Mouse (Mus musculus): ENCODE data around the gene Dynlt1b.
A peak's percentile ranks its signal among the peaks of the same experiment; 100 is the strongest.
"Not testable (repeated sequence)": the region's sequence is repeated elsewhere in the genome, so short reads cannot be mapped to it uniquely, and the experiment has no call there.

Gene Dynlt1b

DNA sequence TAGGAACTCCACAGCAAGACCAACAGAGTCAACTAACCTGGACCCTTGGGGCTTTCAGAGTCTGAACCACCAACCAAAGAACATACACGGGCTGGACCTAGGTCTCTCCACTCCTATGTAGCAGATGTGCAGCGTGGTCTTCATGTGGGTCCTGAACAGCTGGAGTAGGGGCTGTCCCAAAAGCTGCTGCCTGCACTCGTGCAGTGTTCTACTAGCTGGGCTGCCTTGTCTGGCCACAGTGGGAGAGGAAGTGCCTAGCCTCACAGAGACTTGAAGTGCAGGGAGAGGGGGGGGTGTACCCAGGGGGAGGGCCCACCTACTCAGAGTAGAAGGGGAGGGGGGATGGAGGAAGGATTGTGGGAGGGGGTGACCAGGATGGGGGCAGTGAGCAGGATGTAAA lies 7.1 kb upstream of the Dynlt1b start:
- DNase-seq (ENCODE audit: low spot score in 2 of 2) = peak in 1 of 2 experiments; percentile 48

DNA sequence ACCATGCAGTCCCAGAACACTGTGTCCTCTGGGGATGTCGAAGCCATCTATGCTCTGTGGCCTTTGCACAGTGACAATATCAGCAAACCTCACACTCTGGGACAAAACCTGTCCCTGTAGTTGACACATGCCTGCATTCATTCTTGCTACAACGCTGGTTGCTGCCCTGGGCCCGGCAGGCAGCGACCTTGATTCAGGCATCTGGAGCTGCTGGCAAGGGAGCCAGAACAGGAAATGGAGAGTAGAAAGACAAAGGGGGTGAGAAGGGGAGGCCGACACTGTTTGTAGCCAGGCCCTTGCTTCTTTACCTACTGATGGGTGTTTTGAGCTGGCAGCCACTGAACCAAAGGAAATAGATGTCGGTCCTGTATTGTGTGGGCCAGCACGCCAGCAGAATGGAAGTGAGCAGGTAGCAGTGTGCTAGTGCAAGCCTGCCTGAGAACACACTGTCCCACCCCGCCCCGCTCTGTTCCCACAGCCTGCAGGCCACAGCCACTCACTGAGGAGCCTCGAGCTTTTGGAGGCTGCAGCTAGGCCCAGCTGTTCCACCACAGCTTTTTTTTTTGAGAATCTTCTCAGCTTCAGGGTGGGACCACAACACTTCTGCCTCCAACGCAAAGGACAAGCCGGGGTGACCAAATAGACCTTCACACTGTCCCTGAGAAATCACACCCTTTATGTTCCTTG lies 5.5 kb upstream of the Dynlt1b start:
- peak; percentile 35 to 50 for DNase-seq (ENCODE audit: low spot score in 2 of 2)

DNA sequence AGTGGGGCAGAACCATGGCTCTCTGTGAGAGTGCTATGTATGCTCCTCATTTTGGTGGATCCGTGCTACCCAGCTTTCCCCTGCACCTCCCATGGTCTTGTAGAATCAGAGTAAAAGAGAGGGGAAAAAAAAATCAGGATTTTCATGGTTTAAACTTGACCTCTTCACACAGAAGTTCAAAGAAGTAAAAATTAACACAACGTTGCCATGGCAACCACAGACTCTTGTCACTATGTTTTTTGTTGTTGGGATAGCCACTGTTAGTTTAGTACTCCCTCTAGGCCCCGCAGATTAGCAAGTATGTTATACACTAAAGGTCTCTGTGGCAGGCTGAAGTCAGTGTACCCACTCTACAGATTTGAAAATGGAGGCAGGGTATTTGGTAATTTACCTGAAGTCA lies 4.6 kb upstream of the Dynlt1b start:
- not testable (repeated sequence) for DNase-seq (ENCODE audit: low spot score in 2 of 2)

DNA sequence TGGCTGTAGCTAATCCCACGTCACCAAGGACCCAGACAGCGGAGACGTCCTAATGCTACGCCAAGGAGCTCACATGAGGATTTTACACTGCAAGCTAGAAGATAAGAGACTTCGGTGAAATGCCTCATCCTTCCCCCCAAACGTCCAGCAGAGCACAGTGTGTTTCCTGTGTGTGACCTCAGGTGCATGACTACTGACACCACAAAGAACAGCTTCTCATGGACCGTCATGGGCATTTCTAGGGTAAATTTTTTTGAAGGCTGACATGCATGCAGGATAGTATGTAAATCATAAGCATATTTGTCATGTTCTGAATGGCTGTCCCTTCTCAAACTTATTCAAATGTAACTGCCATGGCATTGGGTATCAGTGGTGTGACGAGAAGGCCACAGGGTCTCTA lies 3.0 kb upstream of the Dynlt1b start:
- DNase-seq (ENCODE audit: low spot score in 2 of 2) = not testable (repeated sequence)

DNA sequence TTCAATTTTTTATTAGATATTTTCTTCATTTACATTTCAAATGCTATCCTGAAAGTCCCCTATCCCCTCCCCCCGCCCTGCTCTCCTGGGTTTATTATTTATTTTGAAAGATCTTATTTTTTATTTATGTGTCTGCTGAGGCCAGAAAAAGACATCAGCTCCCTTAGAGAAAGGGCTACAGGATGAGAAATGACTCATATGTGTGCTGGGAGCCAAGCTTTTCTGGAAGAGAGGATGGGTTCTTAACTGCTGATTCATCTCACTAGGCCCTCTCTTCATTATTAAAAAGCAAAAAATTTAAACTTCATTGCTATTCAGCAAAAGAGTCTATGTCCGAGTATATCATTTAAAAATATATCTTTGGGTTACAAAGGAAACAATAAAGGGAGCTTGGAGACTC lies 986 bp upstream of the Dynlt1b start:
- DNase-seq (ENCODE audit: low spot score in 2 of 2) = not testable (repeated sequence)

DNA sequence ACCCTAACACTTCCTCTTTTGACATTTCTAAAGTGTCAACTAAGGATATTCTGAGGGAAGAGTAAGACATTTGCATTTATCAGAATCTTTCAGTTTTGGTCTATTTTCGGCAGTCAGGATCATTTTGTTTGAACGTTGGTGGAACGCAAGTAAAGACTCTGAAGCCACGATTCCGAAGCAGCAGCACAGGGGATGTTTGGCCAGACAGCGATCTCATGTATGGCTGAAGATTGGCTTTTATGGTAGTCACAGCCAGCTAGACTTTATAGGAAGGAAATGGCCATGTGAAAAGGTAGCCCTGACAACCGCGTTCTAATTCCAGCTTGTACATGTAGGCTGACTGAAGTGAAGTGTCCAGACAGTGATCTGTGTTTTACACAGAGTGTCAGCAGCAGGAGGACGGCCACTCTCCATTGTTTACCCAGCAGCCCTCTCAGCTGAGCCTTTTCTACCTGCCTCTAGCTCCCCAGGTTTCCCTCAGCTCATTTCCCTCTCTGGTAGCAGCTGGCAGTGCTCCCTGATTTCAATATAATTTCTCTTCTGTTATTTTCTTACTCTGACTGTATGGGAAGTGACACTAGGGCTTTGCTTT lies 594 bp downstream of the Dynlt1b start:
- DNase-seq (ENCODE audit: low spot score in 2 of 2) = not testable (repeated sequence)

DNA sequence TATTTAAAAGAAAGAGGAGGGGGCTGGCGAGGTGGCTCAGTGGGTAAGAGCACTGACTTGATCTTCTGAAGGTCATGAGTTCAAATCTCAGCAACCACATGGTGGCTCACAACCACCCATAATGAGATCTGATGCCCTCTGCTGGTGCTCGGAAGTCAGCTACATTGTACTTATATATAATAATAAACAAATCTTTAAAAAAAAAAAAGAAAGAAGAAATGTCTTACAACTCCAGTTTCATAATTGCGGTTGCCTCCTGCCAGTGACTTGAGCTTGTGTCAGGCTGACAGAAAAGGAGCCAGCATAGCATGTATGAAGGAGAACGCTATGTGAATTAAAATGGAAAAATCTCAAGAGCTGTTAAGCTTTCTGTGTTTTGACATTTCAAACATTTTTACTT lies 2.5 kb downstream of the Dynlt1b start:
- DNase-seq (ENCODE audit: low spot score in 2 of 2) = not testable (repeated sequence)

DNA sequence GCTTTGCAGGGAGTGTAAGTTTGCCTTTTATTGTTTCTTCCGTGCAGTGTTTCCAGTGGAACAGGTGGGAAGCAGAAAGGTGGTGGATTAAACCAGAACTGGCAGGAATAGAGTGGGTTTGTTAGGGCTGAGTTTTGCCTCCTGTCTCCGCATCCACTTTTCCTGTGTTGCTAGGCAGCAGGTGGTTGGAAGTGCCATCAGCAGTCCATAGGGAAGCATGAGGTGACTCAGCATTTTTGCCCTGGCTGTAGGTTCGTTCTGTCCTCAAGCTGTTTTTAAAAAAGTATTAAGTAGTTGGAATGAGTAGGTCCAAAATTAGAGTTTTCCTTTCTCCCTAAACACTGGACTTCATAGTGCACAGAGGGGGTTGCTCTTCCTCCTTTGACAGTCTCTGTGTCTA lies 3.8 kb downstream of the Dynlt1b start:
- not testable (repeated sequence) for DNase-seq (ENCODE audit: low spot score in 2 of 2)

DNA sequence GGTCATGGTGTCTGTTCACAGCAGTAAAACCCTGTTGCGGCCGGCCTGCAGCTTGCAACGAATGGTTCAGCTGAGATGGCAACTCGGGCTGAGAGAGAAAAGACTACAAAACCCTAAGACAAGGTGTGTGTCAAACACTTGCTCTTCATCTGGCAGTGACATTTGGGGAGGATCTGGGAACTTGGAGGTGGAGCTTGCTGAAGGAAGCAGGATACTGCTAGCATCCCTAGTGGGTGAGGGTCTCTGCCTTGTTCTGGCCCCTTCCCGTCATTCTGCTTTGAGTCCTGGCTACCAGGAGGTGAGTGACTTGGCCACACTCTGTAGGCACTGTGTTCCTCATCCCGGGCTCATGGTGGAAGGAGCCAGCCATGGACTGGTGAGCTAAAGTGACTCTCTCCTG lies 8.2 kb downstream of the Dynlt1b start:
- DNase-seq (ENCODE audit: low spot score in 2 of 2) = not testable (repeated sequence)

DNA sequence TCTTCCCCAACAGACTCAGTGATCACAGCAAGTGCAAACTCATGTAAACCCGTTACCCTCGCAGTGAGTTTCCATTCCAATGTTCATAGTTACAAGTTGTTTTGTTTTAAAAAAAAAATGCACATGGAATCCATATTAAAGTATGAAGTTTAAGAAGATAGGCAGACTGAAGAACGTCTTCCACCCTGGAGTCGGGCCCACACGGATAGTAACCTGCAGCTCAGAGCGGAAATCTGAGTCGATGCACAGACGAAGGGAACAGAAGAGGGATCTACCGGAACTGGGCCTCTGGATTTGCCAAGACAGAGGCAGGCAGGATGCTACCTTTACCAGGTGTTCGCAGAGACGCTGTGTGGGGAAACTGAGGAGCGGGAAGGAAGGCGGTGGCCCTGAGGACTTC lies 10.0 kb downstream of the Dynlt1b start:
- DNase-seq (ENCODE audit: low spot score in 2 of 2) = not testable (repeated sequence)

DNA sequence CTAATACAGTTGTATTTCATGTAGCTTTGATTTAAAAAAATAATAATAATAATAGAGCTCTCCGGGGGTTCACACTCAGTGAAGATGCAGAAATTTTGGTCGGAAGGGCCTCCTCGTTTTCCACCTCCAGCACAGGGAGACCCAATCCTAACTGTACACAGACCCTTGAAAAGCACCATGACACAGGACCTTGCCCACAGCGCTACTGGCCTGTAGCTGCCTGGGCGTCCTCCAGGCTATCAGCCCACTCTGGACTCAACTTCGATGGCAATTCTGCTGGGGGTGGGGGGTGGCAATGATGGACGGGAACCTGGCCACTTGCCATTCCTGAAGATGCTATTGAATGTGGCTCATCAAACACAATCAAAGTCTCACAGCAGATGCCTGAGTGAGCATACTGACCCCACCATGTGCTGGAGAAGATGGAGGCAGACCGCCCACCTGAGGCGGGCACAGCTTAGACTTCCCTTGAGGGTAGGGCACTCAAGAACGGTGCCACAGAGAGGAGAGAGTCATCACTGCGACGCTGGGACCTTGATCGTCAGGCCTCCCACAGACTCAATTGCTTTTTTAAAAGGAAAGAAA lies 10.7 kb downstream of the Dynlt1b start:
- DNase-seq (ENCODE audit: low spot score in 2 of 2) = peak in 1 of 2 experiments; percentile 9

DNA sequence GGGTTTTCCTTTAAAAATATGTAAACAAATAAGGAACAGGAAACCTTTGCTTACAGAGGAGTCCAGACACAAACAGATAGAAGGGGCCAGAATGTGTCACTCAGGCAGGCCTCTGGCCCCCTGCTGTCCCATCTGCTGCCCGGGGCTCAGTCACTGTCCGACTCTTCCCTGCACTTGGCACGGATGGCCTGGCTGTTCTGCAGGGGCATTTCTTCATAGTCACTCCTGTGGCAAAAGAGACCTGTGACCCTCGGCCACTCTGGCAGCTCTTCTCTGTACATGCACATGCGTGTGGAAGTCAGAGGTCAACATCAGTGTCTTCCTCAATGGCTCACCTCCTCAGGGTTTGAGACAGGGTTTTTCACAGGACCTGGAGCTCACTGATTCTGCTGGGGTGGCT lies 11.3 kb downstream of the Dynlt1b start:
- DNase-seq (ENCODE audit: low spot score in 2 of 2) = not testable (repeated sequence)

DNA sequence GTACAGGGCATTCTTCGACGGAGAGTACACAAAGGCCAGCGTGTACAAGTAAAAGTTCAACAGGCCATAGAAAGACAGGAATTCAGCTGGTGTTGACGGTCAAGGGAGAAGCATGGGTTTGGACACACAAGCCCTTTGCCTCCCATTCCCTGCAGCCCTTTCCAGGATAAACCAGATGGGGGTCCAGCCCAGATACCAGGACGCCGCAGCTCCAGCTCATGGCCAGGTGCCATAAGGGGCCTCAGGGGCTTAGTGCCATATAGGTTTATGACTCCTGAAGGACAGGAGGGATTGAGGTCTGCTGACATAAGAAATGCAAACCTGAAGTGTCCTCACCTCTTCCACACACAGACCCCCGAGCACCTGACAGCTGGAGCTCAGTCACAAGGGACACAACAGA lies 12.6 kb downstream of the Dynlt1b start:
- not testable (repeated sequence) for DNase-seq (ENCODE audit: low spot score in 2 of 2)

DNA sequence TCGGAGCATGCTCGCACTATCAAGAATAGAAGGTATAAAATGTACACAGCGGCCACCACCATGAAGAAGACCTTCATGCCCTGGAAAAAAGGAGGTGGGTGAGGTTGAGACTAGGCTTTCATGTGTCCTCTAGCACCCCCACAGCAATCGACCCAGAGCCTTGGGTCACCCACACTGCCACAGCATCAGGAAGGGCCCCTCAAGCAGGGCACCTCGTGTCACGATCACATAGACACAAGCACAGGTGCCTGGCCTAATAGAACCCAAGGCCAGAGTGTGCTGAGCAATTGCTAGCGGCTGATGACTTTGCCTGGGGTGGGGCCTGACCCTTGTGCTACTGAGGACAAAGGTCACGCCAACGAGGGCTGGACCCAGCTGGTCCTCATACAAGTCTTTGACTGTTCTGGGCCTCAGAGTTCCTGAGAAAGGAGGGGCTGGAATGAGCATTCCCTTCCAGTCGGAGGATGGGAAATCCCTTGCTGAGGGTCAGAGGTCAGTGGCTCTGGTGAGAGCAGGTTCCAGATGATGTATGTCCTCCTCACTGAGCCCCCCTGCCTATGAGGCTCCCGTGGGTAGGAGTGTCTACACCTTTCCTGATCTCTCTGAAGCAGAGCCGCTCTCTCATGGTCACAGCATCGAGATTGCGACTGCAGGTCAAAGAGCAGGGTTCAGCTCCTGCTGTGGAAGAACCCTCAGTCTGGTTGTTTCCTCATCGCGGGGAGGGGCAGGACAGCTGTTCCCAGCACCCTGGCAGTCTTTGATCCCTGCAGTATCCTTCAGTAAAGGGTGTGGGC lies 16.1 kb downstream of the Dynlt1b start:
- DNase-seq (ENCODE audit: low spot score in 2 of 2) = not testable (repeated sequence)

DNA sequence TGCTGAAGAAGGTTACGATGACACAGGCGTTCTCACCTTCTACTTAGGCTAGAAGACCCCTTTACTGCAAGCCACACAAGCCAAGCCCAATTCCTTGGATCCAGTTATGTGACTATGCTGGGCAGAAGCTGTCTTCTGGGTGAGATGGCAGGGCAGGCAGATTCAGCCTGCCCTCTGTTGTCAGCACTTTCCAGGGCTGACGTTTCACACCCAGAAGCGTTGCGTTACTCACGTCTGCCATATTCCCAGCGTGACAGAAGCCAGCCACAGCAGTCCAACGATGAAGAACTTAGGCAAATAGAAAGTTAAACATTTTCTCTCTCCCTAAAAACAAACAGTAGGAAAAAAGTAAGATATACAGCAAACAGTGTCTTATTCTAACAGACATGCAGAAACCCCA lies 18.4 kb downstream of the Dynlt1b start:
- DNase-seq (ENCODE audit: low spot score in 2 of 2) = not testable (repeated sequence)

DNA sequence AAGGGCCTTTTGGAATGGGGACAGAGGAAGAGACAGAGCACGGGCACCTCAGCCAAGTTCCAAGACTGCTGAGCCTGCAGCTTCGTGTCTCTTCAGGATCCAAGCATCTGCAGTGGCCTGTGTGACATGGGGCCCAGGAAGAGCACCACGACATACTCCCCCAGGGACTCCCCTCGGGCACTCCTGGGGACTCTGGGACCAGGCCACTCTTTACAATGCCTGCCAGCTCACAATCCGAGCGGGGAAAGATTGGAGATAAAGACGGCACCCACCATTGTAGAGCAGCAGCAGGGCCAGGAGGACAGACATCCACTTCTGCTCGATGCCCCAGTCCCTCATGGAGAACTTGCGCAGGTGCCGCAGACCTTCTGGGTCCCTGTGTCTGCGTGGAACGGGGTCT lies 19.3 kb downstream of the Dynlt1b start:
- not testable (repeated sequence) for DNase-seq (ENCODE audit: low spot score in 2 of 2)

DNA sequence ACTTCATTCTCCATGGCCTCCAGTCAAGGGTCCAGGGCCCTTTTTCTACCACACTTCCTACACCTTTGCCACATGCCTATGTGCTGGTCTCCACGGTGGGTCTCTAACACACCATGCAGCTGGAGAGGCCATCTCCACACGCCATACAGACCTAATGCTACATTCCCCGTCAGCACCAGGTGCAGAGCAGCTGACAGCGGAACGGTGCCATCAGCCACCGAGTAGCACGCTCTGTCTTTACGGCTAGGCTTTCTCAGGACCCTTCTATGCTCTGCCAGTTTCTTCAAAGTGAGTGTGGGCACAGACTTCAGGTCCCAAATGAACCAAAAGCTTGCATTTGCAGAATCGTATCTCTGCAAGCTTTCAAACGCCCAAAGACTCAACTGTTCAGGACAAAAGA lies 21.3 kb downstream of the Dynlt1b start:
- DNase-seq (ENCODE audit: low spot score in 2 of 2) = not testable (repeated sequence)

DNA sequence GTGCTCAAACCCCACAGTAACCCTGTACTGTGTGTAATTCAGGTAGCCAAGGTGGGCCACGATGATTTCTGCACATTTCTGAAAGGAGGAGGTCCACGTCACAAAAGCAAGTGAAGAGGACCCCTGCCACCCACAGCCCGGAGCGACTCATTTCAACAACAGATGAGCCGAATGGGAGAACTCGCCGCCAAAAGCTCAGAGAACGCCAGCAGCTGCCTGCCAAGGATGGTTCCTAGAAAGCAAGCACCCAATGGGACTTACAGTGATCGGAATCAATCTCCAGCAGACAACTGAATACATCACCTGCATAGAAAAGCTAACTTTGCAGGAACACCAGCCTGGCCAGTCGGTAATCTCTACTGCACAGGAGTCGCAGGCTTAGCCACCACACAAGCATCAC lies 22.8 kb downstream of the Dynlt1b start:
- peak in 1 of 2 experiments; percentile 13 for DNase-seq (ENCODE audit: low spot score in 2 of 2)

DNA sequence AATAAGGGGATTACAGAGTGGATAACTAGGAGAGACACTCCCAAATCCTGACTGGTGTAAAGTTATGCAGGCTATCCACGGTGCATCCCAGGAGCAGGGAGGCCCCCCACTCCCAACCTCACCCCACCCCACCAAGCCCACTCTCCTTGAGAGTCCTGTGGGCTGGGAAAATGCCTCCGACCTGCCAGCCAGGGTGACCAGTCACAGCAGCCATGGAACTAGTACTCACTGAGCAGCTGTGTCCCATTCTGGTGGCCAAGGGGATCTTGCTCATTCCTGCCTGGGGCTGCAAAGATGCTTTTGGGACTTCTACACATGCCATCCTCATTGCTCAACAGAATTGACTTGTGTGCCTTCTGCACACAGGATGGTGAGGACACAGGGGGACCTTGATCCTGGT lies 24.8 kb downstream of the Dynlt1b start:
- not testable (repeated sequence) for DNase-seq (ENCODE audit: low spot score in 2 of 2)

DNA sequence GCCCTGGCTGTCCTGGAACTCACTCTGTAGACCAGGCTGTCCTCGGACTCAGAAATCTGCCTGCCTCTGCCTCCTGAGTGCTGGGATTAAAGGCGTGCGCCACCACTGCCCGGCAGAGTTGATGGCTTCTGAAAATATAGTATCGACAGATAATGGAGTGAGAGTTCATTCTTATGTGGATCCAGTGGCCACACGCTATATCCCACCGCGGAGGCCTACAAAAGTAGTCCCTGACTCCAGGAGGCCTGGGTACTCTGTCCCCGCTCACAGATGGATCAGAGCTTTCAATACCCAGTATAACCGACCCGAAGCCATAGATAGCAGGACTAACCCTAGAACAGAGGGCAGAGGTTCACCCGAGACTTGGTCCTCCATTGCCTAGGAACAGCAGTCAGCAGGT lies 26.0 kb downstream of the Dynlt1b start:
- not testable (repeated sequence) for DNase-seq (ENCODE audit: low spot score in 2 of 2)

DNA sequence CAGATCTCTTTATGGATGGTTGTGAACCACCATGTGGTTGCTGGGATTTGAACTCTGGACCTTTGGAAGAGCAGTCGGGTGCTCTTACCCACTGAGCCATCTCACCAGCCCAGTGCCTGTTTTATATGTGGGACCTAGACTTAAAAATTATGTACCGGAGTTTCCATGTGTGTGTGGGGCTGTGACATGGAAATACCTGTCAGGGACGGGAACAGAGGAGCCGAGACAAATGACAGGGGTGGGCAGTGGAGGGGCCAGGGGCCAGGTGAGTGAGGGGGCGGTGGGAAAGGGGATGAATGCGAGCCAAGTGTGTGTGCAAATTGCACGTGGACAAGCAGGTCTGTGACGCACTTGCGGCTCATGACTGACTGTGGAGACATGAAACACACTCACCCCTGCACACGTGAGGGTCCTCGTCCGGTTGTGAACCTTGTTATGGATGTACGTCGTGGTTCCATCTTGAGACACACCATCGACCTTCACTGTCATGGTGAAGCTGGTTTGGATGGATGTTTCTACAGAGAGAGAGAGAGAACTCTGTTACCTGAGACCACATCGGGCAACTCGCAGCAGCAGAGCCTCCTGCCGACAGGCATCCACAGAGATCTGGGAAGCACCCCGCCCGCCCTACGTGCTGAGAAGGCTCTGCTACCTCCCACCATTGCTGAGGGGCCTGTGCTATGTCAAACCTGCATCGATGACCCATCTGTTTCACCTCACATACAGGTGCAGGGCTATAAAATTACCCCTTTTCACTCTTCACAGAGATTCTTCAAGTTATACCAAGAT lies 26.9 kb downstream of the Dynlt1b start:
- not testable (repeated sequence) for DNase-seq (ENCODE audit: low spot score in 2 of 2)
